Mouse (Mus musculus): Measurements from ENCODE around the gene Tacr2. TPM values are rescaled to one million over a fixed set of nuclear protein-coding genes. Genes with fewer than 3 reads are reported as not detected.
A peak's percentile ranks its signal among the peaks of the same experiment; 100 is the strongest.

Gene Tacr2
- polyA plus RNA-seq, 1 experiment, result 0.31 TPM

DNA sequence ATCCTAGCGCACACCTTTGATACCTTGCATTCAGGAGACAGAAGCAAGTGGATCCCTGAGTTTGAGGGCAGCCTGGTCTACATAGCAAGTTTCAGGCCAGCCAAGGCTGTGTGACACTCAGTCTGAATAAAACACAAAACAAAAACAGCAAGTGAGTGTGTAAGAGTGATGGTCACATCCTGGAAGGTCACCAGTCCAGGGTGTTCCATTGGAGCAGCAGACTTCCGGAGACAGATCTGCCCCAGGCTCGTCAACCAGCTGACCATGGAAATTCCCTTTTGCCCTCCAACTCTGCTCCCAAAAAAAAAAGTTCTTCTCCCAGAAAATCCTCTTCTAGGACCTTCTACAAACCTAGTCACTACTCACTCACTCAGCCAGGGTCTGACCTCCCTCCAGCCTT lies 20.4 kb upstream of the Tacr2 start:
- no peak overlapping the region for H3K27ac ChIP-seq (ENCODE audit: insufficient read depth, low read length)
- H3K4me3 ChIP-seq (ENCODE audit: insufficient read depth, low read length), result no peak overlapping the region
- H3K4me1 ChIP-seq (ENCODE audit: control insufficient read depth, insufficient read depth, low read length), result no peaks in the 10 kb centered on the region
- no peak for TF ChIP-seq POLR2A (IDR thresholded peaks at IDR 0.05; ENCODE audit: extremely low read depth, insufficient read depth, low read length)
- TF ChIP-seq CTCF (IDR thresholded peaks at IDR 0.05; ENCODE audit: extremely low read depth, insufficient read depth, low read length), result no peak

DNA sequence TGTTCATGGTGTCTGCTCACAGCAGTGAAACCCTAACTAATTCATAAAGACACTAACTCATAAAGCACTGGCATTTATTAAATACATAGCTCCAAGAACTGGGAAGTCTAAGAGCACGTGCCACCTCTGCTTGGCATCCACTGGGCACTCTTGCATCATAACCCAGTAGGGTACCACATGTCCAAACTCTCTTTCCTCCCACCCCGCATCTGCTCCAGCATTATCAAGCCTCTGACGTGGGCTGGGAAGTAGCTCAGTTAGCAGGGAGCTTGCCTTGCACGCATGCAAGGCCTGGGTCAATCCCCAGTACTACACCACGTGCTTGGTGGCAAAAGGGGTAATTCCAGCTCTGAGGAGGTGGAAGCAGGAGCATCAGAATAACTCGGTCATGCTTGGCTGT lies 16.1 kb upstream of the Tacr2 start:
- no peaks in the 10 kb centered on the region for H3K4me1 ChIP-seq (ENCODE audit: control insufficient read depth, insufficient read depth, low read length)
- no peak overlapping the region for H3K27ac ChIP-seq (ENCODE audit: insufficient read depth, low read length)
- TF ChIP-seq POLR2A (IDR thresholded peaks at IDR 0.05; ENCODE audit: extremely low read depth, insufficient read depth, low read length) (no peak), CTCF (IDR thresholded peaks at IDR 0.05; ENCODE audit: extremely low read depth, insufficient read depth, low read length) (no peak)
- no peak overlapping the region for H3K4me3 ChIP-seq (ENCODE audit: insufficient read depth, low read length)

DNA sequence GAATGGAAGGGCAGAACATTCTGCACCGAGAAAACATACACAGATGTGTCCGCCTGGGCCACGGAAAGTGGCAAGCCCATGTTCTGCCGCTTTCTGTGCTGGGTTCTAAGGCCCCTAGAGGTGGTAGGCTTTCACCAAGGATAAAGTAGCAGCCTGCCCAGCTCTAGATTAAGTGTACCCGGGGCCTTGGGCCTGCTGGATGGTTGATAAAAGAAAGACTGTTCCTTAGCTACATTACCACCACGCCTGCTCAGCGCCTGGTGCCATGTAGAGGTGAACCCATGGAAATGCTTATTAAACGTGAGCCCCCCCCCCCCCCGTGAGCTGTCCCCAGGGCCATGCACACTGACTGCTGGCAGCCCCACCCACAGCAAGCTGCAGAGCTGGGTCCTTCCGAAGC lies 15.0 kb upstream of the Tacr2 start:
- Histone ChIP-seq H3K4me3 (ENCODE audit: insufficient read depth, low read length) (no peak overlapping the region), H3K27ac (ENCODE audit: insufficient read depth, low read length) (no peak overlapping the region), H3K4me1 (ENCODE audit: control insufficient read depth, insufficient read depth, low read length) (no peaks in the 10 kb centered on the region)
- TF ChIP-seq CTCF (IDR thresholded peaks at IDR 0.05; ENCODE audit: extremely low read depth, insufficient read depth, low read length) (no peak), POLR2A (IDR thresholded peaks at IDR 0.05; ENCODE audit: extremely low read depth, insufficient read depth, low read length) (no peak)

DNA sequence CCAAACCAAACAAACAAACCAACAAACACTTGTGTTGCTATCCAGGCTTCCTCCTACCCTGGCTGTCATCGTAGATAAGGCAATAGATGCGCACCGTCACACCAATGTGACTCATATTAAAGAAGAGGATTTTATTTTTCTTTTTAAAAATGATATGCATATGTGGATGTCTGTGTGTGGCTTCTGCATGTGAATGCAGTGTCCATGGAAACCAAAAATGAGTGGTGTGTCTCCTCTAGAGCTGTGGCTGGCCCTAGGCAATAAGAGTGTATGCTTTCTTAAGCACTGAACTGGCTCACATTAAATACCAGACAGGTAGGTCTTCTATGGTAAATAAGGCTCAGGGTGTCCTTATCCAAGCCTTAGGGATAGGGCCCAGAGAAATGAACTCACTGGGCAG lies 13.6 kb upstream of the Tacr2 start:
- TF ChIP-seq CTCF (IDR thresholded peaks at IDR 0.05; ENCODE audit: extremely low read depth, insufficient read depth, low read length) (no peak), POLR2A (IDR thresholded peaks at IDR 0.05; ENCODE audit: extremely low read depth, insufficient read depth, low read length) (no peak)
- Histone ChIP-seq H3K27ac (ENCODE audit: insufficient read depth, low read length) (no peak overlapping the region), H3K4me1 (ENCODE audit: control insufficient read depth, insufficient read depth, low read length) (no peaks in the 10 kb centered on the region), H3K4me3 (ENCODE audit: insufficient read depth, low read length) (no peak overlapping the region)

DNA sequence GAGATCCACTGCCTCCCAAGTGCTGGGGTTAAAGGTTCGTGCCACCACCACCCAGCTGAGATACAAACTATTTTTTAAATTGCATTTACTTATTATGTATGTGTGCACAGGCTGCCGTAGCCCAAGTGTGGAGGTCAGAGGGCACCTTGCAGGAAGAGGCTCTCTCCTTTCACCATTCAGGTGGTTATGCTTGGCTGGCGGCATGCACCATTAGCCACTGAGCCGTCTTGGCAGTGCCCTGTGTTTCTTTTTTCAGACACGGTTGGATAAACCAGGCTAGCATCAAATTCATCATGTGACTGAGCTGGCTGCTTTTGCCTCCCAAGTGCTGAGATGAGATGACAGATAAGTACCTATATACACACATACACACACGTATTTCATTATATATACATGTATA lies 13.0 kb upstream of the Tacr2 start:
- H3K4me3 ChIP-seq (ENCODE audit: insufficient read depth, low read length), result no peak overlapping the region
- no peak overlapping the region for H3K27ac ChIP-seq (ENCODE audit: insufficient read depth, low read length)
- no peak for TF ChIP-seq CTCF (IDR thresholded peaks at IDR 0.05; ENCODE audit: extremely low read depth, insufficient read depth, low read length)
- no peak for TF ChIP-seq POLR2A (IDR thresholded peaks at IDR 0.05; ENCODE audit: extremely low read depth, insufficient read depth, low read length)
- H3K4me1 ChIP-seq (ENCODE audit: control insufficient read depth, insufficient read depth, low read length), result no peaks in the 10 kb centered on the region

DNA sequence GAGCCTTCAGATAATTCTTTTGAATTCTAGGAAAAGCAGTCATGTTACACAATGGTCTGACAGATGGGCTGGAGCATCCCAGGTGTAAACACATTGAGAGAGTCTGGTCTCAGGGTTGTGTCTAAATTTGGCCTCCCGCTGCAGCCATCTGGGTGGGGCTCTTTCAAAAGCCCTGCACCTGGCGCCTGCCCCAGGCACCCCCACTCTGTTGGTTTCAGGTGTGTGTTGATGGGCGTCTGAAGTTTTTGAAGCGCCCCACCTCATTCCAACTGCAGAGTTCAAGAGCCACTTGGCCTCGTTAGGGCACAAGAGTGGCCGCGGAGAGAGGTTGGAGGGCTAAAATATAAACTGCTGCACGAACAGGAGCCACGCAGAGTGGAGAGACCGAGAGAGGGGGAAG lies 9.9 kb upstream of the Tacr2 start:
- Histone ChIP-seq H3K27ac (ENCODE audit: insufficient read depth, low read length) (no peak overlapping the region), H3K4me1 (ENCODE audit: control insufficient read depth, insufficient read depth, low read length) (no peaks in the 10 kb centered on the region)
- no peak for TF ChIP-seq POLR2A (IDR thresholded peaks at IDR 0.05; ENCODE audit: extremely low read depth, insufficient read depth, low read length)
- no peak for TF ChIP-seq CTCF (IDR thresholded peaks at IDR 0.05; ENCODE audit: extremely low read depth, insufficient read depth, low read length)

DNA sequence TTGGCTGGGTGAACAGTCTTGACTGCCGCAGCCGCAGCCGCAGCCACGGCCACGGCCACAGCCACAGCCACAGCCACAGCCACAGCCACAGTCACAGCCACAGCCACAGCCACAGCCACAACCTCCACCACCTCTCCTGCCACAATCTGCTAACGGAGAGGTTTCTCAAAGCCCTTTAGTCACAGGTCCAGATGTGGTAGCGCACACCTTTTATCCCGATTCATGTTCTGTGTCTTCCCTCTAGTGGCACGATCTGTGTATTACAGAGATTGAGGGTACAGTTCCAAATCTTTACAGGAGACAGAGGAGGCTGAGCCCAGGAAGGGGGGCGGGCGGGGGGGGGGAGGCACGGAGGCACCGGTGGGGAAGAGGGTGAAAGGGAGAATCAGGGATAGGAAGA lies 9.3 kb upstream of the Tacr2 start:
- no peak overlapping the region for H3K27ac ChIP-seq (ENCODE audit: insufficient read depth, low read length)

More for the DNA sequence above, 9.9 kb upstream of the Tacr2 start:
- H3K4me3 ChIP-seq (ENCODE audit: insufficient read depth, low read length), result no peak overlapping the region

DNA sequence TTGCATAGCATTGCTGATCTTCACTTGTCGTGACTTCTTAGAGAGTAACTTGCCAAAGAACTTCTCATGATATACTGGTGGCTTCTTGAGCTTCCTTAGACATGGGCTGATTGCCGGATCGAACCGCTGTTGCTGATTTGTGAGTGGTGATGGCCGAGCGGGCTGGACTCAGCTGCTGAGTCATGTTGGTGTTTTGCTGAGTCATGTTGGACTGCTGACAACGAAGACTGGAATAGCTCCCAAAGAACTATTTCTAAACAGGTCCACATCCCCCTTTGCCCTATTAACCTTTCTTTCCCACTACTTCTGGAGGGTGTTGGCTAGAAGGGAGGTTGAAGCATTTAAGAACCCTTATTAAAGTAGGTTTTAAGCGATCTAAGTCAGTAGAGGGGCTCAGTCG lies 8.2 kb upstream of the Tacr2 start:
- Histone ChIP-seq H3K4me1 (ENCODE audit: control insufficient read depth, insufficient read depth, low read length) (no peaks in the 10 kb centered on the region), H3K4me3 (ENCODE audit: insufficient read depth, low read length) (no peak overlapping the region), H3K27ac (ENCODE audit: insufficient read depth, low read length) (no peak overlapping the region)
- TF ChIP-seq CTCF (IDR thresholded peaks at IDR 0.05; ENCODE audit: extremely low read depth, insufficient read depth, low read length) (no peak), POLR2A (IDR thresholded peaks at IDR 0.05; ENCODE audit: extremely low read depth, insufficient read depth, low read length) (no peak)

More for the DNA sequence above, 9.3 kb upstream of the Tacr2 start:
- TF ChIP-seq POLR2A (IDR thresholded peaks at IDR 0.05; ENCODE audit: extremely low read depth, insufficient read depth, low read length), result no peak
- peak; percentile 70 for TF ChIP-seq CTCF (IDR thresholded peaks at IDR 0.05; ENCODE audit: extremely low read depth, insufficient read depth, low read length)
- H3K4me1 ChIP-seq (ENCODE audit: control insufficient read depth, insufficient read depth, low read length), result no peaks in the 10 kb centered on the region
- no peak overlapping the region for H3K4me3 ChIP-seq (ENCODE audit: insufficient read depth, low read length)

DNA sequence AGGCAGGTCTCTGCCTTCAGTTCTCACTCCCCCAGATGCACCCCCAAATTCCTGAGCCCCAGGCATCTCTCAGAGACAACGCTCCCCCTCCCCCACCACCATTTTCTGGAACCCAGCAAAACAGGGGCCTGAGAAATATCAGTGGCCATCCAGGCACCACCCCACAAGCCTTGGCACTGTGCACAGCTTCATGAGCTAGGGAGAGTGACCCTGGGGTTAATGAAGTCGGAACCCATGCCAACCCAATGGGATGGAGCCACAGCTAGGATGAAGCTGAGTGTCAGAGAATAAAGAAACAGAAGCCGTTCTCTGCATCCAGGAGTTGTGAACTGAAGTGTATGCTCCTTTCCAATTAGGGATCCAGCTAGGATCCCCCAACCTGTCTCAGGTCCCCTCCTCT lies 5.1 kb upstream of the Tacr2 start:
- H3K4me1 ChIP-seq (ENCODE audit: control insufficient read depth, insufficient read depth, low read length), result no peaks in the 10 kb centered on the region
- no peak overlapping the region for H3K27ac ChIP-seq (ENCODE audit: insufficient read depth, low read length)
- TF ChIP-seq POLR2A (IDR thresholded peaks at IDR 0.05; ENCODE audit: extremely low read depth, insufficient read depth, low read length), result no peak
- TF ChIP-seq CTCF (IDR thresholded peaks at IDR 0.05; ENCODE audit: extremely low read depth, insufficient read depth, low read length), result no peak
- no peak overlapping the region for H3K4me3 ChIP-seq (ENCODE audit: insufficient read depth, low read length)

DNA sequence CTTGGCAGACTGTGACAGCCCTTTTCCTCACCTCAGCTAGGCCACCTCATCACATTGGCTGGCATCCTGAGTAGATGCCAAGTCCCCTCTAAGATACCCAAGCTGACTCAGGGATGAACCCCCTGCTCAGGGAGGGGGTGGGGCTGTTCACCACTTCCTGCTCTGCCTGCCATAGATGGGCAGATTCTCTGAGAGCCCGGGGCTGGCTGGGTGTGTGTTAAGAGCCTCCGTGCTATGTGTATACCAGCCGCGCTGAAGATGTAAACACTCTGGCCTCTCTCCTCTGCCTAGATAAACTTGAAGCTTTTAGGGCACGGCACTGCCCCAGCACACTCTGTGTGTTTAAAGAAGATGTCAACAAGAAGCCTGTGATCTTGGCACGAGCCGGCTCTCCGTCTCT lies 4.4 kb upstream of the Tacr2 start:
- TF ChIP-seq POLR2A (IDR thresholded peaks at IDR 0.05; ENCODE audit: extremely low read depth, insufficient read depth, low read length), result no peak
- no peak for TF ChIP-seq CTCF (IDR thresholded peaks at IDR 0.05; ENCODE audit: extremely low read depth, insufficient read depth, low read length)
- Histone ChIP-seq H3K4me1 (ENCODE audit: control insufficient read depth, insufficient read depth, low read length) (no peaks in the 10 kb centered on the region), H3K27ac (ENCODE audit: insufficient read depth, low read length) (no peak overlapping the region), H3K4me3 (ENCODE audit: insufficient read depth, low read length) (no peak overlapping the region)

Measured in cortical plate, adult 2 months (tissue).